Mouse (Mus musculus): ENCODE results near the gene Pih1d1. TPM values are rescaled to one million over a fixed set of nuclear protein-coding genes. Genes with fewer than 3 reads are reported as not detected.

Pih1d1 gene
- polyA plus RNA-seq, 1 experiment from 2014 or later = 37.6 TPM

DNA sequence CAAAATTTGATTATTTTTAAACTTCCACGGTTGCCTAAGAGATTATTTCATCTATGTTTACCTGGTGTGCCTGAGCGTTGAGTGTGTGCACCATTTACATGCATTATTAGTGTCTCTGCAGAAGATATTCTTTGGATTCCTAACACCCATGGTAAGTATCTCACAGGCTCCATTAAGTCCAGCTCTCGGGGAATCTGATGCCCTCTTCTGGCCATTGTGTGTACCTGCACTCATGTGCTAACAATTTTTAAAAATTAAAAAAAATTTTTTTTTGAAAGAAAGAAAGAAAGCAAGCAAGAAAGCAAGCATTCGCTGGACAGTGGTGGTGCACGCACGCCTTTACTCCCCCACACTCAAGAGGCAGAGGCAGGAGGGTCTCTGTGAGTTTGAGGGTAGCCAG lies 54.2 kb downstream of the Pih1d1 start:
- WGBS (ENCODE audit: insufficient replicate concordance) = 69% methylated on average over 6 of the region's 6 CpGs

More for the DNA sequence above, 54.2 kb downstream of the Pih1d1 start:
- no peaks in the 10 kb centered on the region for H3K9me3 ChIP-seq (ENCODE audit: low read length)
- H3K4me1 ChIP-seq (ENCODE audit: insufficient read depth) = peaks cover 20% of the 10 kb centered on the region
- H3K4me3 ChIP-seq (ENCODE audit: low read depth, low read length) = no peak overlapping the region
- H3K9ac ChIP-seq (replicated peaks) = no peak overlapping the region
- no peak overlapping the region for H3K4me2 ChIP-seq (ENCODE audit: low read depth, low read length)
- DNase-seq (no peak), ATAC-seq (no peak)
- no peaks in the 10 kb centered on the region for H3K36me3 ChIP-seq (replicated peaks; ENCODE audit: insufficient read depth, low read length)
- peak; percentile 30 for TF ChIP-seq CTCF (IDR thresholded peaks at IDR 0.05; ENCODE audit: low read depth)
- no peak for TF ChIP-seq EP300 (IDR thresholded peaks at IDR 0.05; ENCODE audit: low read depth)
- H3K27ac ChIP-seq (ENCODE audit: low read depth) = no peak overlapping the region
- peaks cover 9% of the 10 kb centered on the region for H3K27me3 ChIP-seq (ENCODE audit: insufficient read depth, low read length)

MicroRNA genes within 50 kb of the gene (microRNA counts, 519-probe panel; counts per million panel counts)
- microRNA mmu-miR-150 = 2,359 counts per million, percentile 21 among the panel's probes with 10 or more counts

Small RNA genes lying within 50 kb of the gene (microRNA-seq; reads per million reads assigned to microRNA genes)
- gene Mir150 (102 reads per million, percentile 44 among the genes with 10 or more reads in this experiment), gene Mir5121 (31.2 reads per million, percentile 30 among the genes with 10 or more reads in this experiment), gene Mir7055 (not detected)

Other genes with a start within 250 kb of the Pih1d1 start
- gene Ap2a1, start 224.8 kb upstream of the Pih1d1 start, polyA plus RNA-seq (2015; fragmentation: Nextera tagmentation; extraction: Ambion mirVana) = 25.6 and 29.5 TPM in 2 replicates
- 0.06 TPM in 1 of 2 replicates, not detected in the other for gene Tsks, start 211.1 kb upstream of the Pih1d1 start, polyA plus RNA-seq (2015; fragmentation: Nextera tagmentation; extraction: Ambion mirVana)
- 0.98 and 1.1 TPM in 2 replicates for gene Cpt1c, start 179.5 kb upstream of the Pih1d1 start, polyA plus RNA-seq (2015; fragmentation: Nextera tagmentation; extraction: Ambion mirVana)
- gene Prmt1, start 167.7 kb upstream of the Pih1d1 start, polyA plus RNA-seq (2015; fragmentation: Nextera tagmentation; extraction: Ambion mirVana) = 73.2 and 76.8 TPM in 2 replicates
- gene Irf3, start 156.7 kb upstream of the Pih1d1 start, polyA plus RNA-seq (2015; fragmentation: Nextera tagmentation; extraction: Ambion mirVana) = 35.9 and 38.0 TPM in 2 replicates
- 11.7 and 13.1 TPM in 2 replicates for gene Bcl2l12, start 155.6 kb upstream of the Pih1d1 start, polyA plus RNA-seq (2015; fragmentation: Nextera tagmentation; extraction: Ambion mirVana)
- gene Scaf1, start 137.9 kb upstream of the Pih1d1 start, polyA plus RNA-seq (2015; fragmentation: Nextera tagmentation; extraction: Ambion mirVana) = 7.5 and 8.1 TPM in 2 replicates
- 25.4 and 31.4 TPM in 2 replicates for gene Rras, start 136.3 kb upstream of the Pih1d1 start, polyA plus RNA-seq (2015; fragmentation: Nextera tagmentation; extraction: Ambion mirVana)
- 1.6 and 1.7 TPM in 2 replicates for gene Prr12, start 101.4 kb upstream of the Pih1d1 start, polyA plus RNA-seq (2015; fragmentation: Nextera tagmentation; extraction: Ambion mirVana)
- gene Nosip, start 91.9 kb upstream of the Pih1d1 start, polyA plus RNA-seq (2015; fragmentation: Nextera tagmentation; extraction: Ambion mirVana) = 22.2 and 22.6 TPM in 2 replicates
- 19.7 and 20.4 TPM in 2 replicates for gene Prrg2, start 91.6 kb upstream of the Pih1d1 start, polyA plus RNA-seq (2015; fragmentation: Nextera tagmentation; extraction: Ambion mirVana)
- gene Rcn3, start 62.1 kb upstream of the Pih1d1 start, polyA plus RNA-seq (2015; fragmentation: Nextera tagmentation; extraction: Ambion mirVana) = 17.1 and 17.9 TPM in 2 replicates
- gene Fcgrt, start 50.5 kb upstream of the Pih1d1 start, polyA plus RNA-seq (2015; fragmentation: Nextera tagmentation; extraction: Ambion mirVana) = 150 and 154 TPM in 2 replicates
- 681 and 696 TPM in 2 replicates for gene Rps11, start 29.9 kb upstream of the Pih1d1 start, polyA plus RNA-seq (2015; fragmentation: Nextera tagmentation; extraction: Ambion mirVana)
- gene Rpl13a, start 25.5 kb upstream of the Pih1d1 start, polyA plus RNA-seq (2015; fragmentation: Nextera tagmentation; extraction: Ambion mirVana) = 938 and 993 TPM in 2 replicates
- 0.27 and 0.70 TPM in 2 replicates for gene Gm45713, start 18.1 kb upstream of the Pih1d1 start, polyA plus RNA-seq (2015; fragmentation: Nextera tagmentation; extraction: Ambion mirVana)
- gene Flt3l, start 17.9 kb upstream of the Pih1d1 start, polyA plus RNA-seq (2015; fragmentation: Nextera tagmentation; extraction: Ambion mirVana) = 2.0 and 2.3 TPM in 2 replicates
- gene Aldh16a1, start 281 bp downstream of the Pih1d1 start, polyA plus RNA-seq (2015; fragmentation: Nextera tagmentation; extraction: Ambion mirVana) = 26.8 and 29.6 TPM in 2 replicates
- gene Slc17a7, start 9.6 kb downstream of the Pih1d1 start, polyA plus RNA-seq (2015; fragmentation: Nextera tagmentation; extraction: Ambion mirVana) = not detected in 2 replicates
- not detected in 2 replicates for gene Gfy, start 25.3 kb downstream of the Pih1d1 start, polyA plus RNA-seq (2015; fragmentation: Nextera tagmentation; extraction: Ambion mirVana)
- gene Pth2, start 26.7 kb downstream of the Pih1d1 start, polyA plus RNA-seq (2015; fragmentation: Nextera tagmentation; extraction: Ambion mirVana) = not detected in 2 replicates
- gene Ccdc155, start 50.6 kb downstream of the Pih1d1 start, polyA plus RNA-seq (2015; fragmentation: Nextera tagmentation; extraction: Ambion mirVana) = 0.06 TPM in 1 of 2 replicates, not detected in the other
- gene Dkkl1, start 57.8 kb downstream of the Pih1d1 start, polyA plus RNA-seq (2015; fragmentation: Nextera tagmentation; extraction: Ambion mirVana) = 0.95 and 1.5 TPM in 2 replicates
- 15.5 and 20.2 TPM in 2 replicates for gene Tead2, start 61.5 kb downstream of the Pih1d1 start, polyA plus RNA-seq (2015; fragmentation: Nextera tagmentation; extraction: Ambion mirVana)
- gene Cd37, start 84.8 kb downstream of the Pih1d1 start, polyA plus RNA-seq (2015; fragmentation: Nextera tagmentation; extraction: Ambion mirVana) = 29.8 and 31.8 TPM in 2 replicates
- 0.46 and 0.49 TPM in 2 replicates for gene Slc6a16, start 86.8 kb downstream of the Pih1d1 start, polyA plus RNA-seq (2015; fragmentation: Nextera tagmentation; extraction: Ambion mirVana)
- gene Slc6a21, start 123.2 kb downstream of the Pih1d1 start, polyA plus RNA-seq (2015; fragmentation: Nextera tagmentation; extraction: Ambion mirVana) = 0.32 and 0.43 TPM in 2 replicates
- gene Trpm4, start 179.5 kb downstream of the Pih1d1 start, polyA plus RNA-seq (2015; fragmentation: Nextera tagmentation; extraction: Ambion mirVana) = 6.9 and 7.0 TPM in 2 replicates
- gene Hrc, start 181.0 kb downstream of the Pih1d1 start, polyA plus RNA-seq (2015; fragmentation: Nextera tagmentation; extraction: Ambion mirVana) = 0.05 and 0.31 TPM in 2 replicates
- not detected in 2 replicates for gene Ppfia3, start 212.7 kb downstream of the Pih1d1 start, polyA plus RNA-seq (2015; fragmentation: Nextera tagmentation; extraction: Ambion mirVana)
- gene Lin7b, start 216.3 kb downstream of the Pih1d1 start, polyA plus RNA-seq (2015; fragmentation: Nextera tagmentation; extraction: Ambion mirVana) = not detected in 2 replicates
- gene Snrnp70, start 241.4 kb downstream of the Pih1d1 start, polyA plus RNA-seq (2015; fragmentation: Nextera tagmentation; extraction: Ambion mirVana) = 53.7 and 57.2 TPM in 2 replicates